Mouse (Mus musculus): ENCODE results near the gene Rnase12.
"Not testable (repeated sequence)": the region's sequence is repeated elsewhere in the genome, so short reads cannot be mapped to it uniquely, and the experiment has no call there.

Rnase12 gene

GRCm38 (mm10) chr14:51014724-51015123 is 42.7 kb downstream of the Rnase12 start:
- DNase-seq = not testable (repeated sequence)

- no peak for DNase-seq
Observed at GRCm38 (mm10) chr14:51009572-51009971, 47.9 kb downstream of the Rnase12 start.

DNA sequence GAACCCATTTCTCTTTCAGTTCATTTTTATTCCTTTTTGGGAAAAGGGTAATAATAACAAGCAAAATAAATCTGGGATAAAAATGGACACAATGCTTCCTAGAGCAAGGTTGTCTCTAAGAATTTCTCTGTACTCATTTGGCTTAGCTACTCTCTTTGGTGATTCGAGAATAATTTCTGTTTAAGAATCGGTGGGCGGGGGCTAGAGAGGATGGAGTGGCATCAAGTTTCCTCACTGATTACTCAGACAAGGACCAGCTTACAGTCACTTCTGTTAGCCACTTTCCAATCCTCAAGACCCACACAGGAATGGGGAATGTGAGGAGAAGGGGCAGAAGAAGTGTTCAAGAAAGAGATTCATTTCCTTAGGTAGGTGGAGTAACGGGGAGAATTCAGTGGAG is 48.7 kb downstream of the Rnase12 start:
- no peak for DNase-seq

DNA sequence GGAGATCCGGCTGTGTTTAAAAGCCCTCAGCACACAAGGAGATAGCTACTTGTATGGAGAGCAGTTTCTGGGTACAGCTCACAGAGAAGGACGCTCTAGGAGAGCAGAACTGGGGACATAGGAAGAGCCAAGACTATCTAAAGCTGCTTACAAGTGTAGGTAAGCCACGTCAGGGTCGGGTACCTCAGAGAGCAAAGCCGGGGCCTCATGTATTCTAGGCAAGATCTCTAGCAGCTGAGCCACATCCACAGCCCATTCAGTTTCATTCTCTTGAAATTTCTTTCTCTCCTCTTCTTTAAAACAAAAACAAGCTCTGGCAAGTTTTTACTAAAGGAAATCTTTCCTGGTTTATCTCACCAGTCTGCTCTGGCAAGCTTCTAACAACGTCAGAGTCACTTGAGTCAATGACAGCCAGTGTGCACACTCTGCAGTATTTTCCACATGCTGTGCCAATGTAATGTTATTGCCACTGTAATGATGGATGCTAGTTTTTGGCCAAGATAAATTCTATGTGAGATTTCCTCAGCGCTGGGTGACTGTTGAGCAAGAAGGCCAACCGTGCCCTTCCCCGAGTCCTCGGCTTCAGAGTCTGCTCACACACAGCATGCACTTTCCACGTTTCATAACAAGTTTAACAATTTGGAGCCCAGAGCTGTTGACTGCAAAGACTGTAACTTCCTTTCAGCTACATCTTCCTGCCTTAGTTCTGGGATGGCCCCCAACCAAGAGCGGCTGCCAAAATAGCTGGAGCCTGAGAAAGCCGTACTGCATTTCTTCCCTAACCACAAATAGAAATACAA is 49.3 kb downstream of the Rnase12 start:
- DNase-seq = peak; percentile 4

GRCm38 (mm10) chr14:51007152-51007801 is 50.2 kb downstream of the Rnase12 start, which contains the start of gene Rnase10:
Rnase10 (plus strand) TSS chr14:51007751.
- no peak for DNase-seq

All from cerebellum, adult 9-11 months (tissue).